Mouse (Mus musculus) C2C12 (cell line): ENCODE measurements at regions not wholly inside any gene's neighbourhood (a gene's known extent, or its start where the extent isn't known, plus 50 kb on each side); places are given as distances from the start of the nearest gene placed in this dataset.

Experiments
- H3K27me3 ChIP-seq: one replicate; pipeline ENCODE4 v1.6.1; 2011; ENCODE audit not compliant: control insufficient read depth, insufficient read depth, insufficient read length
- H3K36me3 ChIP-seq: one replicate; pipeline ENCODE4 v1.6.1; 2011; ENCODE audit not compliant: control insufficient read depth, insufficient read depth
- H3K4me3 ChIP-seq: one replicate; pipeline ENCODE4 v1.5.1; 2011; ENCODE audit warnings: mild to moderate bottlenecking, control low read depth; ENCODE audit not compliant: poor library complexity, insufficient read depth, severe bottlenecking
- H3K79me2 ChIP-seq: one replicate; pipeline ENCODE4 v1.6.1; 2011; ENCODE audit not compliant: control insufficient read depth, insufficient read depth
- H3K79me3 ChIP-seq: one replicate; pipeline ENCODE4 v1.6.1; 2011; ENCODE audit warnings: low read depth, control low read depth
- H3ac ChIP-seq: one replicate; pipeline ENCODE3; 2011; ENCODE audit warnings: low read depth; ENCODE audit not compliant: control insufficient read depth, insufficient read length
- CEBPB ChIP-seq: IDR thresholded peaks from one replicate; pipeline ENCODE4 v1.6.1; 2011; ENCODE audit warnings: low read depth, mild to moderate bottlenecking, control low read depth, moderate library complexity
- CTCF ChIP-seq: IDR thresholded peaks from one replicate; pipeline ENCODE4 v1.5.1; 2011; ENCODE audit not compliant: control insufficient read depth, insufficient read depth, insufficient read length
- FOSL1 ChIP-seq: IDR thresholded peaks from one replicate; pipeline ENCODE4 v1.8.0; 2011; ENCODE audit warnings: mild to moderate bottlenecking, low read length; ENCODE audit not compliant: poor library complexity, insufficient read depth, severe bottlenecking
- MAX ChIP-seq: IDR thresholded peaks from one replicate; pipeline ENCODE4 v1.6.1; 2011; ENCODE audit warnings: mild to moderate bottlenecking, control low read depth
- MYOD1 ChIP-seq: IDR thresholded peaks from one replicate; pipeline ENCODE4 v1.6.1; 2011; ENCODE audit warnings: low read depth; ENCODE audit not compliant: control insufficient read depth, insufficient read length
- MYOG ChIP-seq: IDR thresholded peaks from one replicate; pipeline ENCODE4 v1.6.1; 2011; ENCODE audit not compliant: control insufficient read depth, insufficient read length; ENCODE audit errors: extremely low read depth
- USF1 ChIP-seq: IDR thresholded peaks from one replicate; pipeline ENCODE4 v1.6.1; 2011; ENCODE audit warnings: low read depth, mild to moderate bottlenecking, control low read depth, moderate library complexity

GRCm38 (mm10) chr7:111420698-111421097 lies 337.9 kb upstream of the Eif4g2 start:
- no peaks in the 10 kb centered on the region for H3K27me3 ChIP-seq

GRCm38 (mm10) chr7:111417735-111418134 lies 334.9 kb upstream of the Eif4g2 start:
- Histone ChIP-seq H3ac (no peak overlapping the region), H3K36me3 (no peaks in the 10 kb centered on the region), H3K4me3 (no peak overlapping the region), H3K79me3 (no peaks in the 10 kb centered on the region), H3K79me2 (no peaks in the 10 kb centered on the region), H3K27me3 (no peaks in the 10 kb centered on the region)
- TF ChIP-seq MAX (no peak), USF1 (no peak), MYOG (no peak), CEBPB (no peak)

More at GRCm38 (mm10) chr7:111420698-111421097, 337.9 kb upstream of the Eif4g2 start:
- TF ChIP-seq FOSL1 (no peak), MYOG (no peak), CTCF (no peak), MYOD1 (no peak)
- Histone ChIP-seq H3K4me3 (no peak overlapping the region), H3ac (no peak overlapping the region), H3K79me2 (no peaks in the 10 kb centered on the region), H3K36me3 (no peaks in the 10 kb centered on the region), H3K79me3 (no peaks in the 10 kb centered on the region)

GRCm38 (mm10) chr7:111416061-111416460 lies 333.2 kb upstream of the Eif4g2 start:
- H3K79me3 ChIP-seq = no peaks in the 10 kb centered on the region
- TF ChIP-seq USF1 (no peak), CEBPB (no peak), CTCF (no peak), MYOG (no peak), FOSL1 (no peak), MAX (no peak), MYOD1 (no peak)

GRCm38 (mm10) chr7:111413745-111414144 lies 330.9 kb upstream of the Eif4g2 start:
- no peaks in the 10 kb centered on the region for H3K79me2 ChIP-seq
- H3ac ChIP-seq = no peak overlapping the region
- TF ChIP-seq USF1 (no peak), MYOD1 (no peak), MAX (no peak), CEBPB (no peak), MYOG (no peak), FOSL1 (no peak), CTCF (no peak)
- H3K27me3 ChIP-seq = no peaks in the 10 kb centered on the region
- no peaks in the 10 kb centered on the region for H3K79me3 ChIP-seq
- no peaks in the 10 kb centered on the region for H3K36me3 ChIP-seq
- H3K4me3 ChIP-seq = no peak overlapping the region

More at GRCm38 (mm10) chr7:111416061-111416460, 333.2 kb upstream of the Eif4g2 start:
- no peak overlapping the region for H3K4me3 ChIP-seq
- no peak overlapping the region for H3ac ChIP-seq
- H3K36me3 ChIP-seq = no peaks in the 10 kb centered on the region
- no peaks in the 10 kb centered on the region for H3K79me2 ChIP-seq
- H3K27me3 ChIP-seq = no peaks in the 10 kb centered on the region

- no peaks in the 10 kb centered on the region for H3K36me3 ChIP-seq
- no peaks in the 10 kb centered on the region for H3K27me3 ChIP-seq
- H3ac ChIP-seq = no peak overlapping the region
- H3K79me3 ChIP-seq = no peaks in the 10 kb centered on the region
- no peaks in the 10 kb centered on the region for H3K79me2 ChIP-seq
- H3K4me3 ChIP-seq = no peak overlapping the region
- TF ChIP-seq CEBPB (no peak), FOSL1 (no peak), USF1 (no peak), CTCF (no peak), MAX (no peak), MYOG (no peak), MYOD1 (no peak)
Observed at GRCm38 (mm10) chr7:111412957-111413356, 330.1 kb upstream of the Eif4g2 start.

GRCm38 (mm10) chr7:111411386-111411960 lies 328.6 kb upstream of the Eif4g2 start:
- Histone ChIP-seq H3K36me3 (no peaks in the 10 kb centered on the region), H3K79me3 (no peaks in the 10 kb centered on the region), H3K27me3 (no peaks in the 10 kb centered on the region), H3K79me2 (no peaks in the 10 kb centered on the region), H3K4me3 (no peak overlapping the region), H3ac (no peak overlapping the region)
- no peak for TF ChIP-seq CTCF
- no peak for TF ChIP-seq USF1
- TF ChIP-seq CEBPB = no peak
- no peak for TF ChIP-seq MAX
- TF ChIP-seq FOSL1 = no peak
- TF ChIP-seq MYOG = no peak
- TF ChIP-seq MYOD1 = no peak
